Mouse (Mus musculus): ENCODE measurements around the gene Nkx2-5. TPM values are rescaled to one million over a fixed set of nuclear protein-coding genes. Genes with fewer than 3 reads are reported as not detected.

Gene Nkx2-5
- not detected for total RNA-seq (2021)

DNA sequence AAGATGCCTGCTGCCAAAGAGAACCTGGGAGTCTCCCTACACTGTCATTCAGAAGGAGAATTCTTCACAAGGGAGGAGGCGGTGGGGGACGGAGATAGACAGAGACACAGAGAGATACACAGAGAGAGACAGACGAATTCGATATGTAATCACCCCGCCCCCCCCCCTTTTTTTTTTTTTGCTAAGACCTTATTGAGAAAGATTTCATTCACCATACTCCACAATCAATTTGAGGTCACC lies at the start of gene Nkx2-5:
Nkx2-5 (minus strand) TSS at position 101 of the 240 bp plus-strand sequence.
- DNase-seq (ENCODE audit: extremely low spot score in 1 of 2, low spot score in 1 of 2): no peak

DNA sequence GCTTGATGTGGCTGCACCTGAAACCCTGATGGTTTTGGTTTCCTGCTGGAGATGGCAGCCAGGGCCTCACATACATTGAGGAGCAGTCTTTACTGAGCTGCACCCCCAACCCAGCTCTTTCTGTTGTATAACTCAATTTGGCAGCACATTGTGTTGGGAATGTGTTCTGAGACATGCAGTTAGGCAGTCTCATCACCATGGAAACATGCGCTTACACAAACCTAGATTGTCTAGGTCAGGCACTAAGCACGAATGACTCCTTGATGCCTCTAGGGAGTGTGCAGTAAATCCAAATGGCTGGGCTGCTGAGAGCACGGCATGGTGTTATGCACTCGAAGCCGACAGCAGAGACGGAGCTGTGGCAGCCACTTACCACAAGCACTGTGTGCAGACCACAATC lies 49.5 kb upstream of the Nkx2-5 start:
- DNase-seq (ENCODE audit: extremely low spot score in 1 of 2, low spot score in 1 of 2): no peak

DNA sequence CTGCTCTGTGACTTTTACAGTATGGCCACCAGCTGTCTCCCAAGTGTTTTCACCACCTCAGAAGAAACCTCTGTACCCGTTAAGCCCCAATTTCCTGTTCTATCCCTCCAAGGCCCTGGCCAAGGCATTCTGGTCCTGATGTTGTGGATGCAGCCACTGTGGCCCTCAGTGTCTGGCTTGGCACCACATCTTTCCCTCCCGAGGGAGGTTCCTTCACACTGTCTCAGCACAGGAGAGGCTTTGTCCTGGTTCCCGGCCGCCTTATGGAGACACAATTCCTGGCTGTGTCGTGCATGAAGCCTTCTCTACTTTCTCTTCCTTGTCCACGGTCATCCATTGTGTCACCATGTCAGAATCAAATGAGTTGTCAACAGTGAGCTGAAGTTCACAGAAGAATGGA lies 48.7 kb upstream of the Nkx2-5 start:
- DNase-seq (ENCODE audit: extremely low spot score in 1 of 2, low spot score in 1 of 2): peak in 1 of 2 experiments; percentile 17

DNA sequence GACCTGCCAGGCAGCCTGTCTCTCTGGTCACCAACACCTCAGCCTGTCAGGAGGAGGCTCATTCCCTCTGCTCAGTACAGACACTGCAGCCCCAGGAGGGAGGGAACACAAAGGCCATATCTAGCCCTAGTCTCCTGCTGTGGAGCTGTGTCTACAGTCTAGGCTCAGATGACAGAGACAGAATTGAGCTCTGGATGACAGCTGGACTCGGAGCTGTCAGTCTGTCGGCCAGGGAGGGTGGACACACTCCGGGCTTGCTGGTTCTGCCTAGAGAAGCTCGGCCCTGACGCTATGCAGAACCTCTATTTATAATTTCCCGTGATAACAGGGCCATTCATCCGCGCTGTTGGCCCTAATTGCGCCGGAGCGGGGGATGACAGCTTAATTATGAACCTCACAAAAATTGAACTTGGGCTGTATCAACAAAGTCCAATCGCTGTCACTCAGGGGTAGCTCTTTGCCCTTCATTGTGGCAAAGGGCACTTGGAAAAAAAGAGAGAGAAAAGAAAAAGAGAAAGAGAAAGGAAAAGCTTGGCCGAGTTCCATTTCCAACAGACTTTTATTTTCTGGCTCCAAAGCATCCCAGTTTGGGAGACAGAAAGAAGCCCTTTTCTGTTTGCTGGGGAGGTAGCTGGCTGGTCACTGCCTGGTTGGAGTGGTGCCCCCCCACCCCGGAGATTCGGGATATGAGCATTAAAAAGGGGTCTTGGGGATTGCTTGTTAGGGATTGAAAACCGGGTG lies 48.0 kb upstream of the Nkx2-5 start:
- DNase-seq (ENCODE audit: extremely low spot score in 1 of 2, low spot score in 1 of 2): peak; percentile 17

DNA sequence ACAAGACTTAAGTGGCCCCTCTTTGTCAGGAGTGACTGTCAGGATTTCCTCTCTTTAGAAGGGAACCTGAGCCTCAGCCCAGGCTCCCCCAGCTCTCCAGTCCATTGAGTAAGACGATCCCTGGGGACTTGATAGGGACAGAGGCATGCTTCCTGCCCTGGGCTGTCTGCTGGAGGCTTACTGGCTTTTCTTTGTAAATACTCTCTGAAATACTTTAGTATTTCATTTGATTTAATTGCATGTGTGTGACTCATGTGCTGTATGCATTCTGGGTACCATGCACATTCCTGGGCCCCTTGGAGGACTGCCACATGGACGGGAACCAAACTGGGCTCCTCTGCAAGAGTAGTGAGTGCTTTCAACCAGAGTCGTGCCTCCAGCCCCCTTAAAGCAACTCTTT lies 43.1 kb upstream of the Nkx2-5 start:
- DNase-seq (ENCODE audit: extremely low spot score in 1 of 2, low spot score in 1 of 2): no peak

DNA sequence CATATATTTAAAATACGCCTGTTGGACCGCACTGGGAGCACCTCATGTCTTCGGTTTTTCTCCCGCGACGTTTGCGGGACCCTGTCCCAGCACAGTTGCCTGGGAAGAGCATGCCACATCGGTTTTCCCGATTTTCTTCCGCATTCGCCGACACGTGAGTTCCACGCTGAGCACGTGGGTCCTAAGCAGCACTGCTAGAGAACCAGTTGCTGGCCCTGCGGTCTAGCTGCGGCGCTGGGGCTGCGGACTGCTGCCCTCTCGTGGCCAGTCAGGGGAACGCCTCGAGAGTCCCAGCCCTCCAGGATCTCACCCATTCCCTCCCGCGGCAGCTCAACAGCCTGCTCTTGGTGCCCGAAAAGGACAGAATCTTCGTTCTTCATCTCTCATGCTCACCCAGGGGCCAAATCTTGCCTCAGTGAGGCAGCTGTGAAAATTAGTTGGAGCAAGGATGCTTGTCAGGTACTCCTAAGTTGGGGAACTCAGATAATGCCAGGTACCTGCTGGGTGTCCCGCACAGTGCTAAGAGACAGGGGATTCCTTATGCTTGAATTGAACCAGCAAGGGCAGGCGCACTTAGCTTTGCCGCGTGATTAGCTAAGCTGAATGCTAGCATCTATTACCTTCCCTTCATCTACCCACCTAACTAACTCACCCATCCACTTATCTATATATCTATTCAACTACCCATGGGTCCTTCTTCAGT lies 41.4 kb upstream of the Nkx2-5 start:
- peak; percentile 74 to 82 for DNase-seq (ENCODE audit: extremely low spot score in 1 of 2, low spot score in 1 of 2)

DNA sequence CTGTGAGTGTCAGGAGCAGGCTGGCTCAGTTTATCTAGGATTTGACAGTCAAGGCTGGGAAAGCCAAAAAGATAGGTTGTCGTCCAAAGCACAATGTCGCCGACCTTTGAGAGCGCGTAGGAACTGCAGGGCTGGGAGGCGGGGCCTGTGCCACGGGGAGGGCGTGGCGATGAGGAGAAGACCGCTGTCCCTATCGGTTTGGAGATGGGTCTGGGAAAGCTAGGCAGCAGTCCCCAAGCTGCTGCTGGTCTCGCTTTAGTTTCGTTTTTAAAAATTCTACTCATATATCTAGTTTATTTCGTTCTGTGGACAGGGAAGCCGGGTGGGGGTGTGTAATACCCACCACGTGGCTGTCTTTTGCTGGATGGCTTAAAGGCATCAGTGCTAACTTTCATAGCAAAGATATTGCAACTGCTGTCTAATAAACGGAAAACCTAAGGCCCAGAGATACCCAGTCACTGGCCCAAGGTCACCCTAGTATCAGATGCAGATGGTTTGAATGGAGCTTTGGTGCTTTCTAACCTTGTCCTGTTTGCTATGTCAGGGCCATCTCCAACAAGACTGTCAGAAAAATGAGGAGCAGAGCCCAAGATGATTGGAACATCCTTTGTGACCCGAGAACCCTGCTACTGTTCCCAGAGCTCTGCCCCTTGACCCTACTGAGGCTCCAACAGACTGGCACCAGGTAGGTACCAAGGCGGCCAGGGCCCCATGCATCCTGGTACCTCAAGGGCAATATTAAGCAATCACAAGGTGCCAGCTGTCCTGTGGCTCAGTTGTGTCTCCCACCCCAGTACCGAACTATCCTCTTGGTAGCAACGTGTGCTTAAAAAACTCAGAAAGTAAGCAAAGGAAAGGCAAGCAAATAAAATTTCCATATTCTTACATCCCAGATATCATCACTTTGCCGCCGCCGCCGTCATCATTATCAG lies 40.5 kb upstream of the Nkx2-5 start:
- DNase-seq (ENCODE audit: extremely low spot score in 1 of 2, low spot score in 1 of 2): peak; percentile 32 to 54

DNA sequence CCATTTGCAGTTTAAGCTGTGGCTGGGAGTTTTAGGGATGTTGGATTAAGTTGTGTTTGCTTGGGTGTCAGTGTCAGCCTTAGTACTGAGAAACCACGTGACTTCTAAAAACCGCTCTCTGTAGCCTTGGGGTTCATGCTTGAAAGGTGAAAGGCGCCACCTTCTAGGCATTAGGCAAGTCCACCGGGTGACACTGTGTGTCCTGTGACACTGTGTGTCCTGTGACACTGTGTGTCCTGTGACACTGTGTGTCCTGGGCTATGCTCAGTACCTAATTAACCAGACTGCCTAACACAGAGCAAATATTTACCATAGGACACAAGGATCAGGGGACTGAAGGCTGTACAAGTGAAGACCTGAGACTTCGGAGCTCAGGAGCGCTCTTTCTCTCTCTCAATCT lies 38.8 kb upstream of the Nkx2-5 start:
- no peak for DNase-seq (ENCODE audit: extremely low spot score in 1 of 2, low spot score in 1 of 2)

DNA sequence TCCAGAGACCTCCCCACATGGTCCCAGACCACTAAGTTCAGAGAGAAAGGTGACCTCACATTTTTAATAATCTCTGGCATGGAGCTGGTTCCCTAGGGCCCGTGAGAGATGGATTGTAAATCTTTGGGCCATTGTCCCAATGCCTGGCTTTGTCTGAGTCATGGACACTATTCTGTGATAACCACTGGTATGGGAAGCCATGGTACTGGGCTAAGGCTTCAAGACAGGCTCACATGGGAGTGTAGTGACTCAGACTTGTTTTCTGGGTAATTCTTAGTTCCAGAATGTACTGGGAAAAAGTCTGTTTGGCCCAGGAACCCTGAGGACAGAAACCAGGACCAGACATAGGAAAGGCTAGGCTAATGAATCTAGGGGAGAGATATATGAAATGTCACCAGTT lies 37.9 kb upstream of the Nkx2-5 start:
- no peak for DNase-seq (ENCODE audit: extremely low spot score in 1 of 2, low spot score in 1 of 2)

DNA sequence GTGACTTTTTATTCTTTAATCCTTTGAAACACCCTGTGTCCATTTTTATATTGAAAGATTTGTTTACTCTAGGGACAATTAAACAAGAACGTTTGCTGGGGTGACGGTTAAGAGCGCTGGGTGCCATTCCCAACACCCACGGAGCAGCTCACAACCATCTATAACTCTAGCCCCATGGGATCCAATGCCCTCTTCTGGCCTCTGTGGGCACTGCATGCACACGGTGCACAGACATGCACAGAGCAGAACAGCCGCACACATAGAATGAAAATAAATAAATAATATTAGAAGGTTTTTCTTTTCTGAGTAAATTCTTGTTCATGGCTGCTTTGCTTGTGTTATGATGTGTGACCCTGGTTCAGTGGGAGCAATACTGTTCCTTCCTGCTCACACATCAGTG lies 34.4 kb upstream of the Nkx2-5 start:
- no peak for DNase-seq (ENCODE audit: extremely low spot score in 1 of 2, low spot score in 1 of 2)

DNA sequence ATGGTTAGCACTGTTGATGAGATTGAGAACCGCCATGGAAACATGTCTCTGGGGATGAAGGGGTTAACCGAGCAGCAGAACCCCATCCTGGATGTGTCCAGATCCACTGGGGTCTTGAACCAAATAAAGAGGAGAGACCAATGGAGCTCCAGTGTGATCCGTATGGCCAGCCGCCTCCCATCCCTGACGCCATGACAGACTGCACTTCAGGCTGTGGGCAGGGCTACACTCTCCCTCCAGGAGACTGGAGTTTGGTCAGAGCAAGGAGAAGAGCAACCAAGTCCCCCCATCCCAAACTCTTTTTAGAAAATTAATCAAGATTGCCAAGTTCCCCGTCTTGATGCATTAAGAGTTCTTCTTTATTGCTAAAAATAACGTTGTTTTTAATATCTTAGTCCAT lies 33.1 kb upstream of the Nkx2-5 start:
- no peak for DNase-seq (ENCODE audit: extremely low spot score in 1 of 2, low spot score in 1 of 2)

DNA sequence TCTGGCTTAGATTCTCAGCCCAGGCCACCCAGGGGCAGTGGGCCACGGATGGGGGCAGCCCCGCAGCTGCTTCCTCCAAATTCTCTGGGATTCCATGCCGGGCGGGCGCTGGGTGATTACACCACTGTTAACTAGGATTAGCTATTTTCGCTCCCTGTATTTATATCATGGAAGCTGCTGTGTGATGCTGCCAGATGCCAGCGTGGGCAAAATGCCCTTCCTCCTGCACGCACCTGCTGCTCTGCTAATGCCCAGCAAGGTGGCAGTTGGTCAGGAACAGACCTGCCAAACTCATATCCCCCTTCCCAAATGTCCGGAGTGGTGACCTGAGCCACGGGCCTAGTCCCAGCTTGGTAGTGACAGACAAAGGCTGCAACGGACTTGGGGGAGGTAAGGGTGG lies 29.7 kb upstream of the Nkx2-5 start:
- DNase-seq (ENCODE audit: extremely low spot score in 1 of 2, low spot score in 1 of 2): no peak

DNA sequence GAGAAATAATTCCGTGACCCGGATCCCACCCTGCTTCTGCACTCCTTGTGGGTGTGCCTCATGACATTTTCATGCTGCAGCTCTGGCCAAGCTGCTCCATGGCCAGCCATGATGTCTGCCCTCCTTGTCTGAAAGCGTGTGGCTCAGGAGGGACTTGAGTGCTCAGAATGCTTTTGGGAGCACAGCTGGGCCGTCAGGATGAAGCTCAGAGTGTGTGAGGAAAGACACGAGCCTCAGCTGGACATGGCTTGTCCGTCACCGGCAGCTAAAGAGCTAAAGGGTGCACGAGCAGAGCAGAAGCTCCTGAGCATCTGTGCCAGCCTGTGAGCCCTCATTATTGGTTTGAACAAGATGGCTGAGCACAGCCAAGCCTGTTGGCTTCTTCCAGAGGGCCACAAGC lies 28.7 kb upstream of the Nkx2-5 start:
- DNase-seq (ENCODE audit: extremely low spot score in 1 of 2, low spot score in 1 of 2): no peak

DNA sequence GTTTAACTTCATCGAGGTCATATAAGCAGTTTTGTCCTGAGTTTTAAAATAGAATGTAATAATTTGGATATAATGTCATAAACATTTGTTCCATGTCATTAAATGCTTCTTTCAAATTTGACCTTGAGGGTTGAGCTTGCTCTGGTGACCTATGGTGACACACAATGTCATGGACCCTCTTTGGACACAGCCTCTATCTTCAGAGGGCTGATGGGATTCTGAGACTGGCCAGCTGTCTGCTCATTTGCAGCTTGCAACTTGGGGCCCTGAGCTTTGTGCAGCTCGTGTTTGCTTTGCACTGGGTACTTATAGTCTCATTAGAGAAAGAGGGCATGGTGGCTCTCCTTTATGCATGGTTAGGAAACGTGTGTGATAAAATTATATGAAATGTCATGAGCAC lies 28.1 kb upstream of the Nkx2-5 start:
- no peak for DNase-seq (ENCODE audit: extremely low spot score in 1 of 2, low spot score in 1 of 2)

DNA sequence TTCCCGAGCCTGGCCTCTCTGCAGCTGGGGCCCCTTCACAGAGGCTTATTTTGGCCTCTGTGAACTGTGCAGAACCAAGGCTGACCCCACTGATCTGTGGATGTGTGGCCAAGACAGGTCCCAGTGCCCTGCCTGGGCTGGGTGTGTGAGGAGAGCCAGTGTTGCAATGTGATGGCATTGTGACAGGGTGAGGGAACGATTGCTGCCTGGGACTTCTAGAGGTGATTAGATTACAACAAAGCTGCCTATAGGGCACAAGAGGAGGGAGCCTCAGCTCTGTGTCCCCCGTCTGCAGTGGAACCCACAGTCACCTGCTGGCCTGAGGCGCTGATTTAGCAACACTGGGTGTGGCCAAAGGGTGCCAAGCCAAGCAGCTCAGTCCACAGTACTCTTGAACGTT lies 23.9 kb upstream of the Nkx2-5 start:
- DNase-seq (ENCODE audit: extremely low spot score in 1 of 2, low spot score in 1 of 2): no peak

DNA sequence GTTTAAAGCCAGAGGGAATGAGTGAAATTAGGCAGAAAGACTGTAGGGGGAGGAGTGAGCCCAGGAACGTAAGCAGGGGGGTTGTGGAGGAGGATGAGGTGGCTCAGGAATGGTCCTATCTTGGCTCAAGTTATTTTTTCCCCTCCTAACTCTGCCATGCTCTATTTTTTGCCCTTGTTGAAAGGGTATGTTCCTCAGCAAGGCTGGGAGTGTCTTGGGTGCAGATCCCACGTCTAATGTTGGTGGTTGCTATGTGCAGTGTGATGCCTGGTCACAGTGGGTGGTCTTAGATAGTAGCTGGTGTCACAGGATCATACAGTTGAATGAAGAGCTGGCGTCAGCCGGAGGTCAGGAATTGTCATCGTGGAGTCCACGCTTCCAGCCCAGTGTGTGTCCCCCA lies 20.3 kb upstream of the Nkx2-5 start:
- no peak for DNase-seq (ENCODE audit: extremely low spot score in 1 of 2, low spot score in 1 of 2)

DNA sequence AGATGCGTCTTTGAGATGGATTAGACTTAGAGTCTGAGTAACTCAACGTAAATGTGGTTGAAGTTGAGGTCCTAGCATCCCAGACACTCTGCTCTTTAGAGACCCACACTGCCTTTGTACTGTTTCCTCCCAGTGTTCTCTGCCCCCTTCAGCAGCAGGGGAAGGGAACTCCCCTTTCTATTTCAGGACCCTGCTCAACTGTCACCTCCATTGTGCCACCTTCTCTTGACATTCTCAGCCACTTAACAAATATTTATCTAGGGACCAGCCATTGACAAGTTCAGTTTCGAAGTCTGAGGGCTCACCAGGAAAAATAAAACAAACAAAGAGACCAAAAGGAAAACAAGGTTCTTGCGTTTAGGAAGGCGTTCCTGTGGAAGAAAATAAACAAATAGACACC lies 19.5 kb upstream of the Nkx2-5 start:
- no peak for DNase-seq (ENCODE audit: extremely low spot score in 1 of 2, low spot score in 1 of 2)

DNA sequence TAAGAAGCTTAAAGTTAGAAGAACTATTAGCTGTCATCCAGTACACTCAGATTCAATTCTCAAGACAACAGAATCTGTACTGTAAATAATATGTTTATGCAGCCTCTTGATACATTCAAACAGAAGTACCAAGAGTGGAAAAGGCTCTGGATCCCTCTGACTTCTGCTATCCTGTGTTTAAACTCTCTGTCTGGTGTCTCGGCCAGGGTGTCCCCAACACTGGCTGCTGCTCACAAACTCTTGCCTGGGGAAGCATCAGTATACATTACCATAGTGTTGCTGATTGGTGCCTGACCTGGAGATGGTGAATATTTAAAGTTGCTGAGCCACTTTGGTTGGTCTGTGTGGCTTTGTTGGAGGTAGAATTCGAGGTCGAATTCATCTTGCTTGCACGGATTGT lies 17.0 kb upstream of the Nkx2-5 start:
- no peak for DNase-seq (ENCODE audit: extremely low spot score in 1 of 2, low spot score in 1 of 2)

DNA sequence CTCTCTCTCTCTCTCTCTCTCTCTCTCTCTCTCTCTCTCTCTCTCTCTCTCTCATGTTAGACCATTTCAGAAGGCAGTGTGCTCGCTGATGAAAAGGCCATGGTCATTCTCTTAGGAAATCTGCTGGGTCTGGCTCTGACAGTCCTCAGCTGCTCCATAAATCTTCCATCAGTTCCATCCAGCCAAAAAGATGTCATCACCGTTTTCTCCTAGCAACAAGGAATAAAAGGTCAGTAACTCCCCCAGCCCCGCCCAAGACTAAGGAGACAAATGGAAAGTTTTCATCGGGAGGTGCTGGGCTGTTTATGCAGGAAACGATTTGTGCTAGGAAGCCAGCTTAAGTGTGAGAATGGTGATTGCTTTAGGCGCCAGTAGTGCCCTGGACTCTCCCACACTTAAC lies 16.6 kb upstream of the Nkx2-5 start:
- no peak for DNase-seq (ENCODE audit: extremely low spot score in 1 of 2, low spot score in 1 of 2)

DNA sequence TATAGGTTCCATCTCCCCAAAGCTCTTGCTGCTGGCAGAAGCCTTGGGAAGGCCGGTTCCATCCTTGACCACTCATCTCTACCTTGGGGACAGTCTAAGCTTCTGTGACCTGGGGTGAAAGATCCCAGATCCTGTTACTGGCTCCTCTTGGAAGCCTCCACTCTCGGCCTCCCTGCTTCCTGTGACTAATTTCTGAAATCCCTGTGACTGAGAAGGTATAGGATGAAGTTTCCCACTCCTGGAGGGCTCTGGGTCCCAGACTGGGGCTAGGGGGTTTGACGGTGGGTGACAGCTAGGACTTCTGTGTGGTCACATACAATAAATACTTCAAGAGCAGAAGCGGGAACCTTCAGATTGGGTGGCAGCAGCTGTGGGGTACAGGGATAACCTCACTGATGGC lies 16.1 kb upstream of the Nkx2-5 start:
- DNase-seq (ENCODE audit: extremely low spot score in 1 of 2, low spot score in 1 of 2): no peak

DNA sequence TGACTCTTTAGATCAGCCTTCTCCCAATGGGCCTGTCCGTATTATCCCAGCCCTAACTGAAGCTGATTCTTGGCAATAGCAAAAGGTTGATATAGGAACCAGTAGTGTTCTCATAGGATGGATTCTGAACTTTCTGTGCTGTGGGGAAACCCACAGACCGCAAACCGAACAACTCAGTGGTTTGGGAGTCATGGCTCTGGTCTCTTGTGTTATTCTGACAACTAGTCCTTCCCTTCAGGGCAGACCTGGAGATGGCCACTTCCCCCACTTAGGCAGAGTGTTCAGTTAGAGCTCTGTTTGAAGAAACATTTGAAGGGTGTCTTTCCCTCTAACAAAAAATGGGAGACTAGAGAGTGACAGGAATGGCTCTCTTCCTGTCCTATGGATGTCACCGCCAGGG lies 7.5 kb upstream of the Nkx2-5 start:
- no peak for DNase-seq (ENCODE audit: extremely low spot score in 1 of 2, low spot score in 1 of 2)

DNA sequence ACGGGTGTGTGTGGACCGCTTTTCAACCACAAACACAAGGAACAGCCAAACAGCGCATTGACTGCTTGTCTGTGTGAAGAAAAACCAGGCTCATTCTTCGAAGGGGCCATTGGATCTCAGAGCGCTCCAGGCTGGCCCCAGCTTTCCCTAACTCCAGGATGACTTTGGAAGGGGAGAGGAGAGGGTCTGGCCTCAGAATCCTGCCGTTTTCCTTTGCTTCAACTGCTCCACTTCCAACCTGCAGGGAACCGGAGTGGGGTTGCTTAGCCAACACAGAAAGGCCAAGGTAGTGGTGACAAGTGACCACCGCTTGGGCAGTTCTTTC lies 6.3 kb upstream of the Nkx2-5 start:
- no peak for DNase-seq (ENCODE audit: extremely low spot score in 1 of 2, low spot score in 1 of 2)
